ENCODE assay signal across 8 mouse cellular contexts in the genomic region with DNA sequence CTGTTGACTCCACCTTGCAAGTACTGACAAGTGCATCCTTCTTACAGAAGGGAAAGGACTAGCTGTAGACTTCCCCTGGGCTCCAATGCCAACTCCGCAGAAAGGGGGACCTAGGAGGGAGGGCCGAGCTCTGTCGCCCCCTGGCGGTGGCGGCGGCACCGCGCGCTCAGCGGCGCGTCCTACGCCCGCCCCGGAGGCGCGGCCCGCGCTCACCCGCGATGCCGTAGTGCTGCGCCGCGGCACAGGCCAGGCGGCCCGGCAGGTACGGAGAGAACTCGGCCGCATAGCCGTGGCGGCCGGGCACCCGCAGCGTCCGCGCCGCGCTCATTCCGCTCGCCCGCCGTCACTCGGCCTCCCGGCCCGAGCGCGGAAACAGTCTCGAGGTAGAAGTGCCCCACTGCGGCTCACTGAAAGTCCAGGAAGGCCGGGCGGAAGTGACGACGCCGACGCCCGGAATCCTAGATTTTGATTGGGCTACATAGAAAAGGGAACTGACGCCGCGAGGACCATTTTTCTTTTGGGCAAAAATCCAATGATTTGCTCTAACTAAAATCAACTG. TPM values are rescaled to one million over a fixed set of nuclear protein-coding genes. Genes with fewer than 3 reads are reported as not detected.
A peak's percentile ranks its signal among the peaks of the same experiment; 100 is the strongest.
DNase-seq lines count a peak whose midpoint lies in the region; ATAC-seq and TF ChIP-seq lines count a peak whose summit lies in the region.

A gene (minus strand): TSS at position 444 of the 559 bp plus-strand sequence.

- WGBS in forebrain, embryonic 14.5 days = under 1% methylated on average over 59 of the region's 60 CpGs

- peak within 1 kb of the TSS; percentile 23 for H3K4me2 ChIP-seq in forebrain, embryonic 14.5 days (ENCODE audit: low read length)

- H3K4me1 ChIP-seq in ES-Bruce4 (ENCODE audit: control insufficient read depth, insufficient read depth, low read length) = no peaks in the 10 kb centered on the region
- no peaks in the 10 kb centered on the region for H3K4me1 ChIP-seq in forebrain, embryonic 14.5 days (ENCODE audit: control insufficient read depth, insufficient read depth, low read length)

- no peaks in the 10 kb centered on the region for H3K36me3 ChIP-seq in ES-Bruce4 (ENCODE audit: control insufficient read depth, insufficient read depth, low read length, poor library complexity, severe bottlenecking)
- no peaks in the 10 kb centered on the region for H3K36me3 ChIP-seq in forebrain, embryonic 14.5 days (ENCODE audit: control insufficient read depth, insufficient read depth, low read length)

- H3K27me3 ChIP-seq in ES-Bruce4 (ENCODE audit: control insufficient read depth, insufficient read depth, low read length, poor library complexity, severe bottlenecking) = no peaks in the 10 kb centered on the region
- H3K27me3 ChIP-seq in forebrain, embryonic 14.5 days (replicated peaks; ENCODE audit: control insufficient read depth, insufficient read depth, low read length) = no peaks in the 10 kb centered on the region

- no peak for TF ChIP-seq POLR2A in ES-Bruce4 (IDR thresholded peaks at IDR 0.05; ENCODE audit: insufficient read depth, low read length)

- ATAC-seq in cerebellum, adult (ENCODE audit: insufficient number of reproducible peaks, low FRiP score, low TSS enrichment) = peak; percentile 94
- peak; percentile 99 for ATAC-seq in forebrain, embryonic 14.5 days
- peak; percentile 95 for ATAC-seq in neutrophil, adult 5-6 weeks (ENCODE audit: extremely low read depth, insufficient number of reproducible peaks, low FRiP score, poor library complexity, severe bottlenecking)

- peak within 1 kb of the TSS; percentile 92 for H3K4me3 ChIP-seq in ES-Bruce4 (ENCODE audit: low read depth, low read length)
- H3K4me3 ChIP-seq in forebrain, embryonic 14.5 days (ENCODE audit: low read depth, low read length) = peak within 1 kb of the TSS; percentile 69

- H3K9me3 ChIP-seq in ES-Bruce4 (replicated peaks; ENCODE audit: control insufficient read depth, insufficient read depth, low read length, poor library complexity, severe bottlenecking) = no peaks in the 10 kb centered on the region
- H3K9me3 ChIP-seq in forebrain, embryonic 14.5 days (replicated peaks; ENCODE audit: control insufficient read depth, low read length) = no peaks in the 10 kb centered on the region

- TF ChIP-seq EP300 in ES-Bruce4 (IDR thresholded peaks at IDR 0.05; ENCODE audit: insufficient read depth, low read depth, low read length) = no peak

- intact Hi-C loops in heart, postnatal 14 days (cut with DNase I) = loop anchor here (2.0 to 5.0 kb wide), 2 partner anchors 165 to 410 kb away; no protein-coding TSS in a partner anchor

- TF ChIP-seq CTCF in ES-Bruce4 (IDR thresholded peaks at IDR 0.05; ENCODE audit: low read depth, low read length) = peak; percentile 81

- DNase-seq in forebrain, embryonic 14.5 days (ENCODE audit: low spot score) = peak; percentile 98
- peak; percentile 94 to 95 for DNase-seq in heart, postnatal 14 days
- DNase-seq in layer of hippocampus, adult 11-12 months (ENCODE audit: low spot score) = peak; percentile 95
- DNase-seq in lung, adult 18-20 months = peak; percentile 92
- peak; percentile 82 to 85 for DNase-seq in thymus, adult 18-20 months

- peak within 1 kb of the TSS; percentile 84 for H3K9ac ChIP-seq in ES-Bruce4 (ENCODE audit: low read depth, poor library complexity, severe bottlenecking)
- H3K9ac ChIP-seq in forebrain, embryonic 14.5 days (ENCODE audit: low read length) = peak within 1 kb of the TSS; percentile 86

- no peak within 1 kb of the TSS for H3K27ac ChIP-seq in ES-Bruce4 (ENCODE audit: insufficient read depth, low read length)
- H3K27ac ChIP-seq in forebrain, embryonic 14.5 days (ENCODE audit: low read depth, low read length) = peak within 1 kb of the TSS; percentile 97

RNA-seq across cellular contexts. Expression of the gene that starts here (rescaled TPM):
- 32.4 and 36.7 TPM in 2 replicates for polyA plus RNA-seq in ES-Bruce4 (2011; ENCODE audit: insufficient read depth, insufficient read length, low read depth, missing spikeins)
- polyA plus RNA-seq in forebrain, embryonic 14.5 days (2014; fragmentation: Nextera tagmentation; extraction: Ambion mirVana) = 29.8 and 31.8 TPM in 2 replicates
- total RNA-seq in heart, postnatal 14 days (2021) = 10 to 100 TPM; 22.9 to 25.9 TPM
- 12.0 and 17.1 TPM in 2 replicates for total RNA-seq in neutrophil, adult 5-6 weeks (2017)
